Mouse (Mus musculus) CH12F3 (cell line): ENCODE results near the gene Ap1g2.

Experiments used
- in situ Hi-C: fragments of 300-500 bp; cut with MboI; formaldehyde crosslinking; loops from 2 replicates; pipeline ENCODE4 v1.14.3; 2020; ENCODE audit warnings: low sequenced_read_pairs

Gene Ap1g2

DNA sequence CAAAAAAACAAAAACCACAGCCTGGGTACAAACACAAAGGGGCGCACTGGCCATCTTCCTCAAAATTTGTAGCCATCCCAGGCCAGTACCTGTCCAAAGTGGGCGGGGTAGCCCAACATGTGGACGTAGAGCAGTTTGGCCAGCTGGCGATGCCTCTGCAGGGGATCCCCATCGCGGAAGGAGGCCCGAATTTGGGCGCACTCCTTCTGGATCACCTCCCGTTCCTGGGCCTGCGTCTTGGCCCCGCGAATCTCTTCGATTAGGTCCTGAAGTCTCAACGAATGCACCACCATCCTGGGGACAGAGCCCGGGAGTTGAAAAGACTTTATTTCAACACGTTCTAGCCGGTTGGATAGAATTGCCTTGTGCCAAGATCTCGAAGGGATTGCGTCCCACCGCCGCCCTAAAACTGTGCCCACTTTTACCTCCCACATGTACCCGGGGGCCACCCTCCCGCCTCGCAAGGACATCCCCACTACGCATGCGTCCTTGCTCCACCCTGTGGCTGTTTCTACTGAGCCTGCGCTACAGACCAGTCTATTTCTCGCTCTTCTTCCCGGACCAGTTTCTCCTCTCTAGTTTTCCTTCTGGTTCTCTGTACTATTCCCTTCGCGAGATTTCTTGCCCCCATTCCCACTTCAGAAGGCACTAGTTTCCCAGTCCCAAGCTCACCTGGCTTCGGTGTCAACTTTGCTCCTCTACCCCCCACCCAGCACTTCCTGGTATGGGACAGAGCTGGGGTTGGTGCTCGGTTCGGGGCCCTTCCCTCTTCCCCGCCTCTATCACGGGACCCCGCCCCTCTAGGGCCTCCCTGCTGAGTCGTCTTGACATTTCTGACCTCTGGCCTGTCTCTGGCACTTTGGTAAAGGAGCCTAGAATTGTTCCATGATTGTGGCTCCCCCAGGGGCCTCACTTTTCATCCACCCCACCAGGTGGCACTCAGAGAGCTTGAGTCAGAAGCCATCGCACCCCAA, at the start of gene Ap1g2:
TSS of gene Ap1g2 (minus strand) at position 758 of the 974 bp plus-strand sequence.
- in situ Hi-C loops, result no loop called here

DNA sequence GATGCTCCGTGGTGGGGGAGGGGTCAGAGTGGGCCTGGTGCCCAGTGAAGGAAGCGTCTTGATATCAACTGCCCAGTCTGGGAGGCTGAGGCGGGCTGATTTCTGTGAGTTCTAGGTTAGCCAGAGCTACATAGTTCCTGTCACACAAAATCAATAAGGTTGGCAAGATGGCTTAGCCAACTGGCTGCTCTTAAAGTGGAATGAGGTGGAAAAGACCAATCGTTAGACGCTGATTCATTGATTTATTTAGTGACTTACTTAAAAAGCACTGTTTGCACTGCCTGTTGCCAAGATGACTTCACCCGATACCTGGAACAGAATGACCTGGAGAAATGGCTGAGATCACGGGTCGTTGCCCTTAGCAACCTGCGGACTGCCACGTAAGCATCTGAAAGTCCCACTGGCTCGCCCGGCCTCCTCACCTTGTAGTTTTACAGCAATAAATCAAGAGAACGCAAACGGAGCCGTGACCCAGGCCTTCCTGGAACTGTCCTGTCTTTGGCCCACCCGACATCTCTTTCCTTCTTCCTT, 46.6 kb upstream of the Ap1g2 start:
- in situ Hi-C loops, result no loop called here

DNA sequence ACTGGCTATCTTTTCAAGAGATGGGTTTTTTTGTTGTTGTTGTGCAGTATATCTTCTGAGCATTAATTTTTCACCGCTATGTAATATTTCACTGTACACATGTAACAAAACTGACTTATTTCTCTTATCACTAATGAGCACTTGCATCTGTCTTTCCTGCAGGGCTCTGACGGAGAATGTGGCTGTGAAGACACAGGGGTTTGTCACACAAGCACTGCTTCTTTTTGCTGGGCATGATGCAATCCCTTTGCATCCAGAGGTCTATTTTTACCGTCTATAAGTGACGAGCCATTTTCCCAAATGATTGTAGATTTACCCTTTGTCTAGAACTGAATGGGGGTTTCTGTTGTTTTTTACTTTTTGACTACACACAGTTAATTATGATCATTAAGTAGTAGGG, 45.8 kb upstream of the Ap1g2 start:
- in situ Hi-C loops, result no loop called here

DNA sequence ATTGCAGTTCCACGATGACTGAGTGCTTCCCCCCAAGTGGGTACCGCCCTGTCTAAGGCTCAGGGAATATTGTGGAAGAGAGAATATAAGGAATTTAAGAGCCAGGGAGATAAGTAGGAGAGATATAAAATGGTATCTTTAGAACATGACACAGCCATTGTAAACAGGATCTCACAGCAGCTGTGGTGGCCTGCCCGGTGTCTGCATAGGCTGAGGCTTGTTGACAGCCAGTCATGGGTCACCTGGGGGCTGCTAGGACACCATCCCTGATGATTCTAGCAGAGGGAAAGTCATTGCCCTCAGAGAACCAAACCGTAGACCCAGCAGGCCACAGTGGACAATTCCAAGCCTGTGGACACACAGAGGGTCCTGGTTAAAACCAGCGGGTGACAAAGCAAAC, 44.6 kb upstream of the Ap1g2 start:
- in situ Hi-C loops, result no loop called here

DNA sequence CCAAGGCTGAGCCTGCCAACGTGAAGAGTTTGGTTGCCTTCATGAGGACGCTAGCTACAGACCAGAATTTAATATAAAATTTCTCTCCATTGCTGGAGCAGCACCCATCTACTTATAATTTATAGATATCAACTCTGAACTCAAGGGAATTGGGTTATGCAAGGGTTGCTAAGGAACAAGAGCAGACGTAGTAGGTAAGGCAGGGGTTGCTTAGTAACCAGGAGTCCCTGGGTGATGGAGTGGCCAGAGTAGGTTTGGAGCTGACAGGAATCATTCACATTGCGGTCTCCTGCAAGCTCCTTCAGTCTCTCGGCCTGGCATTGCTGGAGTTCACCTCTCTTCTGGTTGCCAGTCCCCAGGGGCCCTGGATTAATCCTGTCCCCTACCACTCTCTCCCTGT, 42.6 kb upstream of the Ap1g2 start:
- in situ Hi-C loops, result no loop called here

DNA sequence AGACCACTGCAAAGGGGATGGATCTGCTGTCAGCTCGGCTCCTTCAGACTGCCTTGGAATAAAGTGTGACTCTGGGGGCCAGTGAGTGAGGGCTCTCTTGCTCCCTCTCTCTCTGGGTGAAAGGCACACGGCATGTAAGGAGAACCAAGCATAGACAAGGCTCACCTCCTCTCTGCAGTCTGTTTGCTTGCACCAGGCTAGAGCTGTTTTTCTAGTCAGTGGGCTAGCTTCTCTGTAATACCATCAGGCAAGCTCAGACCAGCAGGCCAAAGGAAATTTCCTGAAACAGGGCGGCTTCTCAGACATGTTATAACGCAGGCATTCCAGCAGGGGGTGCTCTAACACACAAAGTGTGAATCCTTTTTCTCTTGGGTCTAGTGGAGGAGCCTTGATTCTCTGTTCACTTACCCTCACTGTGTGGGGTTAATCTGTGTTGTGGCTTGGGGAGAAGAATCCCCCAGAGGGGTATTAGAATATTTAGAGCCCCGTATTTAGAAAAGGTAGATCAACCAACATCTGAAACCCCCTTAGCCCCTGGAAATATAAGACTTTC, 42.0 kb upstream of the Ap1g2 start:
- in situ Hi-C loops, result no loop called here

DNA sequence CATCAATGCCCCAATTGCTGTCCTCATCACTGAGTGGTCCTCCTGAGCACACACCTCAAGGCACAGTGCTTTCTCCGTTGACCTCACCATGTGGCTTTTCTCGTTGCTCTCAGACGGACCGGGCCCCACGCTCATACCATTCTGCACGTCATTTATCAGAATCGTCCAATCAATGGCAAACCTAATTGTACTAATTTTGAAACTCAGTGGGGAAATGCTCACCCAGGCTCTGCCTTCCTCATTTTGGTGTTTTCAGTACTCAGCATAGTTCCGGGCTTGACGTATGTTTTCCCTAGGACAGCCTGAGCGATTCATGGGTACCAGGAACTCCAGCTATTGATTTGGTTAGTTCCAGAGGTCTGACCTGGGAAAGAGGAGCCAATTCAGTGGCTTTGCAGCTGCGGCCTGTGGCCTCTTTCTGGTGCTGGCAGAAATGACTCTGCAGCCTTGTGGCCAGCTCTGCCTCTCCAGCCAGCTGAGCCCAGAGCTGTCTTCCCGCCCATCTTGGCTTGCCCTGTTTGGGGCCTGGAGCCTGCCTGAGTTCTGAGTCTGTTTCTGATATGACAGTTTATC, 40.5 kb upstream of the Ap1g2 start:
- in situ Hi-C loops, result no loop called here

GRCm38 (mm10) chr14:55146324-55146723, 39.9 kb upstream of the Ap1g2 start:
- in situ Hi-C loops, result no loop called here

DNA sequence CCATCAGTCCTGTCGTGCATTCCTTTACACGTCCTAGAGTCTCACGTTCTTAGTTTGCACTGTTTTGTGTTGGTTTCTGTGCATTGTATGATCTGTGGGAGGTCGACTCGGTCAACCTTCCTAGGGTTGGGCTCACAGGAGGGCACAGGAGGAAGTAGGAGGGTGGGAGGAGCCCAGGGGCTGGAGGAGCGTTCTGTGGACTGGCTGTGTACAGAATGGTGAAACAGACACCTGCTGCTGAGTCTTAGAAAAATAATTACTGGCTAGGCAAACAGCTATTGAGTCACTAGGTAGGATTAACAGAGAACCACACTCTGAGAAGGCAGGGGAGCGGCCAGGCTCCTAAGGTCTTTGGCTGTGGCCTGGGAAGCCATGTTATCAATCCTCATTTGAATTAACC, 32.9 kb upstream of the Ap1g2 start:
- in situ Hi-C loops, result no loop called here

GRCm38 (mm10) chr14:55135676-55136075, 29.3 kb upstream of the Ap1g2 start:
- in situ Hi-C loops, result no loop called here

GRCm38 (mm10) chr14:55126521-55126920, 20.1 kb upstream of the Ap1g2 start:
- in situ Hi-C loops, result no loop called here

DNA sequence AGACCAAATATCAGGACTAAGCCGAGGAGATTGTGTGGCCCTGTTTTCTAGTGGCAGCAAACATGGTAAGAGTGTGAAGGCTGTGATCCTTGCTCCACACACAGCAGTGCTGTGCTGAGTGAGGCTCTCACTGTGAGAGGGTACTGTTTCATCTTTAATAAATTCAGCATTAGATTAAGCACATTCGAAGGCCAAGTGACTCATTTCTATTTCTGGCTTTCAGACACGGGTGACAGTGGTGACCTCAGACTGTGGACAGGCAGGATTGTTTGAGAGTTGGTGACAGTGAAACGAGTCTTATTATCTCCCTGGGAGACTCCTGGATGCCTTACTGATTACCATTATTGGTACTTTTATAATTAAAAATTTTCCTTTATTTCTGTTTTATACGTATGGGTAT, 19.3 kb upstream of the Ap1g2 start:
- in situ Hi-C loops, result no loop called here

- in situ Hi-C loops, result no loop called here
These were observed 16.0 kb upstream of the Ap1g2 start for GRCm38 (mm10) chr14:55122359-55122758.

DNA sequence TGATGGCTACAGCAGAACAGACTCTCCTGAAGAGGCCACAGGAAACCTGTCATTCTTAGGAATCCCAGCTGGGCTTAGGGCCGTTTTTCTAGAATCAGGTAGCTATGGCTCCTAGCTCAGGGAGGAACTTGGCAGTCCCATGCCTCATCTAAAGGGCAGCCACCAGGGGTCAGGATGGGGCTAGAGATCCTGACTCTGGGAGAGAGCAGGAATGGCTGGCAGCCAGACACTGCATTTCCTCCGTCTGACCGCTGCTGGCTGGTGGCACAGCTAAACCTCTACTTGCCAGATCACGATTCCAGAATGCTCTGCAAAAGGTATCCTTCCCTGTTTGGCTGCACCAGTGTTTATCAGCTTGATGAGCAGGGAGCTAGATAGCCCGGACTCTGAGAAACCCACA, 15.6 kb upstream of the Ap1g2 start:
- in situ Hi-C loops, result no loop called here

DNA sequence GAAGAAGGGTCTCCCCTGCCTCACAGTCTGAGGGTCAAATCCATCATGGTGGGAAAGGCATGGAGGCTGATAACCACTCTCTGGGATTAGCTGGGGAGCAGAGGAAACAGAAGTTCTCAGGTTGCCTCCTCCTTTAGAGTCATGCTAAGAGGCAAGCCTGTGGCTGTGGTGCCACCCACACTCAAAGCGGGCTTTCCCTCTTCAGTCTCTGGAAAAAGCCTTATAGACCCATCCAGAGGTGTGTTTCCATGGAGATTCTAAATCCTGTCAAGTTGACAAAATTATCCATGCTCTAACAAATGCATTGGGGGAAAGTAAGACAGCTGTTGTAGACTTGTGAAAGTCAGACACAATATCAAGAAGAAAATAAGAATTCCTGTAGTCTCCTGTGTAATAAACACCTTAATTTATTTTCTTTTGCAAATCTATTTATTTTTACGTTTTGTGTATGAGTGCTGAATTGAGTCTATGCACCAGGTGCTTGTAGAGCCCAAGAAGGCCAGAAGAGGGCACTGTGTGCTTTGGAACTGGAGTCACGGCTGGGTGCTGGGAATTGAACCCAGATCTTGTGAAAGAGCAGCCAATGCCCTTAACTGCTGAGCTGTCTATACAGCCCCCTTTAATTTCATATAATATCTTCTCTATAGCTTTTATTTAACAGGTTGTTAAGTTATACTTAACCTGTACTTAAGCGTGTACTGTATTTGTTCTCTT, 13.2 kb upstream of the Ap1g2 start:
- in situ Hi-C loops, result no loop called here

GRCm38 (mm10) chr14:55118852-55119251, 12.5 kb upstream of the Ap1g2 start:
- in situ Hi-C loops, result no loop called here

DNA sequence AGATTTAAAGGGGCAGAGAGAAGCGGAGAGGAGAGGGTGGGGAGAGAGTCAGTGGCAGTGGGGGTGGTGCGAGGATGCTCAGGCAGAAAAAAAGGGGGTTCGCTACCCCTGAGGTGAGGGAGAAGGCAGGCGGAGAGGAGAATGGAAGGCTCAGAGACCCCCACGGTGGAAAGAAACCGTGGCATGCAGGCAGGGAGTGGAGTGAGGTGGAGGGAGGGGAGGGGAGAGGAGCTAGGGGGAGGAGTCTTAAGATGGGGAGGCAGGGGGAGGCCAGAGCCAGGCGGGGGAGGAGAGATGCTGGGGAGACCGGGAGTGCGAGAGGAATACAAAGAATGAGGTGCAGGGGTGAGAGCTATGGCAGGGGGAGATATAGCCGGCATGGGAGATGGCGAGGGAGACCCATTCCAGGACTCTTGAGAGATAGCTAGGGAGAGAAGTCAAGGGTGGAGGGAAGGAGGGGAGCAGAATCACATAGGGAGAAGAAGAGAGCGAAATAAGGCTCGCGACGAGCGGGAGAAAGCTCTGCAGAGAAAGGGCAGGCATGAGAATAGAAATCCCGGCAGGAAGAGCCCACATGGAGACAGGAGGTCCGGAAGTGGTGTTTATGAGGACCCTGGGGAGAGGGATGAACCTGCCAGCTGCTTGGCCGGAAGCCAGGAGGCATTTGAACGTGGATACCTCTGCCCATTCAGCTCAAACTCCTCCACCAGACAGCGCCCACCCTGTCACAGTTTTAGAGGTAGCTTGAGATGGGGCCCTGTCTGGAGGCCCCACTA, 10.2 kb upstream of the Ap1g2 start, which contains the start of gene Jph4:
TSS of gene Jph4 (minus strand) at position 511 of the 776 bp plus-strand sequence.
- in situ Hi-C loops, result no loop called here

- in situ Hi-C loops, result no loop called here
These were observed 9.5 kb upstream of the Ap1g2 start for GRCm38 (mm10) chr14:55115846-55116245.

GRCm38 (mm10) chr14:55114759-55115701, 8.6 kb upstream of the Ap1g2 start:
- in situ Hi-C loops, result no loop called here
